Mouse (Mus musculus) heart, postnatal 4 days (tissue): ENCODE measurements around the gene Orc1. TPM values are rescaled to one million over a fixed set of nuclear protein-coding genes. Genes with fewer than 3 reads are reported as not detected.

Experiments
- DNase-seq: peaks from one replicate; pipeline ENCODE4 v3.0.0; 2021
- total RNA-seq, 2 experiments: library from RNA; stranded (reverse); gene quantifications; 2 replicates each; pipeline ENCODE4 v1.2.3; 2021

Gene Orc1
- total RNA-seq, 2 experiments from 2014 or later: 3.4 to 4.3 TPM

- DNase-seq: no peak
Measured at GRCm38 (mm10) chr4:108635101-108635500, 55.9 kb downstream of the Orc1 start.

- no peak for DNase-seq
Measured at GRCm38 (mm10) chr4:108637721-108638120, 58.5 kb downstream of the Orc1 start.

- DNase-seq: no peak
Measured at GRCm38 (mm10) chr4:108638752-108639151, 59.5 kb downstream of the Orc1 start.

GRCm38 (mm10) chr4:108664407-108664806, 85.2 kb downstream of the Orc1 start:
- DNase-seq: no peak

Other genes with a start within 250 kb of the Orc1 start
- gene Shisal2a, start 196.1 kb upstream of the Orc1 start, total RNA-seq: under 1 TPM; 0.50 TPM
- 10 to 100 TPM; 27.5 to 30.6 TPM for gene Gpx7, start 172.5 kb upstream of the Orc1 start, total RNA-seq
- gene Tut4, start 120.0 kb upstream of the Orc1 start, total RNA-seq: 10 to 100 TPM; 47.7 to 49.3 TPM
- 10 to 100 TPM; 33.9 to 35.0 TPM for gene Prpf38a, start 87 bp upstream of the Orc1 start, total RNA-seq
- gene Cc2d1b, start 40.5 kb downstream of the Orc1 start, total RNA-seq: 10 to 100 TPM; 24.5 to 24.6 TPM
- under 1 TPM; 0.18 to 0.38 TPM for gene 3110021N24Rik, start 140.2 kb downstream of the Orc1 start, total RNA-seq
- gene Zfyve9, start 201.4 kb downstream of the Orc1 start, total RNA-seq: 10 to 100 TPM; 24.3 to 25.7 TPM